ENCODE assay signal across 31 mouse cellular contexts in genomic region chr3:89942894-89943293, GRCm38 (mm10). TPM values are rescaled to one million over a fixed set of nuclear protein-coding genes. Genes with fewer than 3 reads are reported as not detected.
DNase-seq lines count a peak whose midpoint lies in the region.
"Had no signal": no experiment of that assay in that cellular context is flagged by ENCODE, and none has a peak within 500 bp of the region (broad histone marks: within the 10 kb centered on the region; RNA-seq: fewer than 3 reads in every experiment).

No protein-coding gene starts in this region.

- 93% methylated on average over 9 of the region's 9 CpGs for WGBS in heart, embryonic 10.5 days

- no peak overlapping the region for H3K4me3 ChIP-seq in heart, embryonic 10.5 days
- H3K4me3 ChIP-seq: erythroblast, embryonic 14.5 days; gastrocnemius, adult 2 months; heart, embryonic 12.5 days; hindbrain, embryonic 12.5 days; intestine, embryonic 15.5 days; limb, embryonic 13.5 days; liver, embryonic 13.5 days; midbrain, embryonic 15.5 days; stomach, embryonic 15.5 days had no signal

- no peaks in the 10 kb centered on the region for H3K27me3 ChIP-seq in heart, embryonic 10.5 days (ENCODE audit: insufficient read depth, poor library complexity, severe bottlenecking)
- H3K27me3 ChIP-seq: CH12.LX; heart, embryonic 12.5 days; hindbrain, embryonic 12.5 days; intestine, embryonic 15.5 days; limb, embryonic 13.5 days; liver, embryonic 13.5 days; midbrain, embryonic 15.5 days; stomach, embryonic 15.5 days had no signal

- peak; percentile 83 to 88 for DNase-seq in adrenal gland, adult (ENCODE audit: inconsistent age in 2 of 2, low spot score in 1 of 2)
- no peak for DNase-seq in adrenal gland, postnatal 4 days (ENCODE audit: low spot score in 2 of 2)
- peak; percentile 55 for DNase-seq in heart, postnatal 4 days
- DNase-seq in heart, embryonic 10.5 days (ENCODE audit: low spot score), result no peak
- peak; percentile 49 for DNase-seq in ovary, postnatal 36 days (ENCODE audit: low spot score)
- no peak for DNase-seq in ovary, postnatal 10 days (ENCODE audit: low spot score)
- peak; percentile 73 to 83 for DNase-seq in adrenal gland, postnatal 36 days
- DNase-seq in cerebellum, adult 11-12 months, result no peak
- DNase-seq: cerebellum, postnatal 14 days; gastrocnemius, adult 2 months; gastrocnemius, postnatal 36 days; kidney, adult 8-10 months; kidney, postnatal 4 days; layer of hippocampus, adult 9-11 months; liver, embryonic 13.5 days; lung, adult 18-20 months; lung, postnatal 4 days; retina, postnatal 1 day; right cerebral cortex, postnatal 14 days; thymus, adult 18-20 months; thymus, postnatal 25 days had no signal

- peaks cover 97% of the 10 kb centered on the region for H3K36me3 ChIP-seq in heart, embryonic 10.5 days

- H3K4me1 ChIP-seq in heart, embryonic 10.5 days, result 0 out of 2 replicates have a peak, but pooled peaks cover 4% of the 10 kb centered on the region
- H3K4me1 ChIP-seq: heart, embryonic 12.5 days; hindbrain, embryonic 12.5 days; intestine, embryonic 15.5 days; limb, embryonic 13.5 days; liver, embryonic 13.5 days; midbrain, embryonic 15.5 days; stomach, embryonic 15.5 days had no signal

- no peak overlapping the region for H3K27ac ChIP-seq in heart, embryonic 10.5 days
- H3K27ac ChIP-seq: gastrocnemius, adult 2 months; hindbrain, embryonic 12.5 days; hindbrain, postnatal 0 days; intestine, embryonic 15.5 days; kidney, postnatal 0 days; limb, embryonic 13.5 days; liver, embryonic 13.5 days; midbrain, embryonic 15.5 days; stomach, embryonic 15.5 days had no signal

- no peaks in the 10 kb centered on the region for H3K9me3 ChIP-seq in heart, embryonic 10.5 days
- H3K9me3 ChIP-seq: heart, embryonic 12.5 days; hindbrain, embryonic 12.5 days; intestine, embryonic 15.5 days; limb, embryonic 13.5 days; liver, embryonic 13.5 days; midbrain, embryonic 15.5 days; stomach, embryonic 15.5 days had no signal

RNA-seq across cellular contexts. Expression of gene Atp8b2, which starts 20.4 kb away (rescaled TPM):
- total RNA-seq in adrenal gland, postnatal 4 days (2021), result 10 to 100 TPM; 79.0 to 80.9 TPM
- 10 to 100 TPM; 51.4 to 59.6 TPM for total RNA-seq in heart, postnatal 4 days (2021)
- polyA plus RNA-seq in heart, embryonic 10.5 days (2016; fragmentation: Nextera tagmentation; extraction: Ambion mirVana), result 15.3 and 17.7 TPM in 2 replicates
- 10 to 100 TPM; 31.3 to 49.4 TPM for total RNA-seq in adrenal gland, postnatal 36 days (2021)

RNA-seq across cellular contexts. Expression of gene Il6ra, which starts 29.9 kb away (rescaled TPM):
- 1 to 10 TPM; 3.7 to 6.4 TPM for total RNA-seq in adrenal gland, postnatal 4 days (2021)
- 1 to 10 TPM; 1.5 to 2.0 TPM for total RNA-seq in heart, postnatal 4 days (2021)
- 0.28 and 0.48 TPM in 2 replicates for polyA plus RNA-seq in heart, embryonic 10.5 days (2016; fragmentation: Nextera tagmentation; extraction: Ambion mirVana)
- total RNA-seq in adrenal gland, postnatal 36 days (2021), result 10 to 100 TPM in 1 of 2 experiments, 1 to 10 TPM in 1; 7.4 to 12.9 TPM

RNA-seq across cellular contexts. Expression of gene Hax1, which starts 55.7 kb away (rescaled TPM):
- total RNA-seq in adrenal gland, postnatal 4 days (2021), result 100 to 1,000 TPM in 1 of 2 experiments, 10 to 100 TPM in 1; 91.3 to 102 TPM
- 10 to 100 TPM; 39.0 to 44.5 TPM for total RNA-seq in heart, postnatal 4 days (2021)
- polyA plus RNA-seq in heart, embryonic 10.5 days (2016; fragmentation: Nextera tagmentation; extraction: Ambion mirVana), result 114 and 150 TPM in 2 replicates
- 100 to 1,000 TPM; 159 to 161 TPM for total RNA-seq in adrenal gland, postnatal 36 days (2021)

Comparison
In these comparisons a context has a peak if more than half of its experiments do, and no peak if none do; other contexts are left out.
1. DNase-seq: peak in adrenal gland, adult (2 of 2), heart, postnatal 4 days (single experiment), ovary, postnatal 36 days (single experiment) and adrenal gland, postnatal 36 days (2 of 2); none in adrenal gland, postnatal 4 days (0 of 2), heart, embryonic 10.5 days (single experiment), ovary, postnatal 10 days (single experiment) and cerebellum, adult 11-12 months (single experiment).